Mouse (Mus musculus) ZHBTc4 (cell line): ENCODE measurements at regions not wholly inside any gene's neighbourhood (a gene's known extent, or its start where the extent isn't known, plus 50 kb on each side); places are given as distances from the start of the nearest gene placed in this dataset.

Experiments used
- DNase-seq: peaks from one replicate; pipeline ENCODE4 v3.0.0-alpha.2; 2011; ENCODE audit warnings: low read depth, low spot score

- no peak for DNase-seq
These were observed 387.9 kb upstream of the 4921530L21Rik start for GRCm38 (mm10) chr14:95493154-95493553.

- DNase-seq = no peak
These were observed 387.1 kb upstream of the 4921530L21Rik start for GRCm38 (mm10) chr14:95493958-95494357.

DNA sequence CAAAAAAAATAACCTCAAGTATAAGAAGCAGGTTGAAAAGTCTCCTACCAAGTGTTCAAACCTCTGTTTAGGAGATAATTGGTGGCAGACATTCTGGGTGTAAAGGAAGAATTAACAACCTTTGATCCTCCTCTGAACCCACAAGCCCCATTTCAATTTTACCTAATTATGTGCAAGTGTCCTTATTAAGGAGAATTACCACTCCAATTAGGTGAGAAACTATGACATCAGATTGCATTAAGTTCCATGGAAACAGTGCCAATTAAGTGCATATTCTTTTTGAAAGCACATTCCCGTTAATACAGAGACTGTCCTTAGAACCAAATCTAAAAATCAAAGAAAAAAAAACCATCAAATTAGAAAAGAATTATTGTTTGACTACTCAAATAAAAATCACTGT is 366.0 kb upstream of the 4921530L21Rik start:
- no peak for DNase-seq

GRCm38 (mm10) chr14:95518837-95519236 is 362.2 kb upstream of the 4921530L21Rik start:
- DNase-seq = no peak

DNA sequence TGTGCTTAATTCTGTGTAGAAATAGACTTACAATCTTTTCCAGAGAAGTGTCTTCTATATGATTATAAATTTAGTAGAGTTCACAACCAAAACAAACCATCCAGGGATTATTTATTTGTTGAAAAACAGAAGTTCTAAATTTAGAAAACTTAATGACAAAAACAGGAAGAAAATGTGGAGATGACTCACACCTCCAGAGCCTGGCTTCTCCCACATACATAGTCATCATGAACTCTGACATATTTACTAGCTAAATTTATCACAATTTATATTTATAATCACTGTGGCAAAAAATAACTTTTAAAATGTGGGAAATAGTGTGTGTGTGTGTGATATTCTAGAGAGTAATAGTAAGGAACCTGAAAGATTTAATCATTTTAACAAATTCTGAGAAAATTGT is 337.2 kb upstream of the 4921530L21Rik start:
- no peak for DNase-seq

DNA sequence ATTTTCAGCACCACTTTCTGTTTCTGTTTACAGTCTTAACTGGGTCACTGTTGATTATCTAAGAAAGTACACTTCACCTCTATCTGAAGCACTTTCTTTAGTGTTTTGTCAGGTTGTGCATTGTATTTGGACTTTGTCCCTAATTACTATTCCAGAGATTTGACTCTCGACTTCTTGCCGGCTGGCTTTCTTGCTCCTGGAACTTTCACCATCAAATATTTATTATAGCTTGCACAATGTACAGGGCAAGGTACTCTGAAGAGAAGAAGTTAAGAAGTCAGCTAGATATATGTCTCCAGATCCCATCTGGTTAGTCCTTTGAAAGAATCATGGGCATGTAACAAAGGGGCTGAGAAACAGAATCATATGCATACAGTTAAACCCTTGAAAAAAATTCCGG is 290.0 kb upstream of the 4921530L21Rik start:
- DNase-seq = no peak

DNA sequence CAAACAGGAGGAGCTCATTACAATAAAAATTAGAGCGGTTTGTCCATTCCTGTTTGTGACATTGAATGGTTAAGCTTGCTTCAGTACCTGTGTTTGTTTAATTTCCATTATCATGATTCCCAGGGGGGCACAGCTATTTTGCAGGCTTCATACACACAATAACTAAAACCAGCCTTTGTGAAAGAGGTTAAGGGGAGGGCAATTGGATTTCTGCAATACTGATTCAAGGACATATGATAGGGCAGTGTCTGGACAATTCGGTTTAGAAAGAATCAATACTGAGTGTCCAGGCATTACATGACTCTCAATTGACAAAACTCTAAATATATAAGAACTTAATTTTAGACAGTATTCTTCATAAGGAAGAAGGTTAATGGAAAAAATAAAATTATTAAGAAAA is 284.7 kb upstream of the 4921530L21Rik start:
- DNase-seq = no peak

- DNase-seq = no peak
These were observed 235.1 kb upstream of the 4921530L21Rik start for GRCm38 (mm10) chr14:95645980-95646379.

DNA sequence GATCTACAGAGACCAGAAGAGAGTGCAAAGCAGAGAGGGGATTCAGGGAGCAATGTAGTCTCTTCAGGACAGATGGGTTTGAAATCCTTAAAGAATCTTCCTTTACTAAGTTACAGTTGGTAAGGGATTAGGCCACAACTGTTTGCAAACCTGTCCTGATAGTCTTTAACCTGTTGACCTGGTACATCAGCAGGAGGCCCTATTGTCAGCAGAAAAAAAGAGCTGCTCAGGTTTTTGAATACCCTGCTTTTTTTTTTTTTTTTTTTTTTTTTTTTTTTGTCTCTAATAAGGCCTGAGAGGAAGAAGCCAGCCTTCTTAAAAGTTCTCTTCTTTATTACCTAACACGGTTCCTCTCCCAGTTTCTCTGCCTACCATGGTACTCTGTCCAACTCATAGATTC is 221.5 kb upstream of the 4921530L21Rik start:
- DNase-seq = peak; percentile 0

DNA sequence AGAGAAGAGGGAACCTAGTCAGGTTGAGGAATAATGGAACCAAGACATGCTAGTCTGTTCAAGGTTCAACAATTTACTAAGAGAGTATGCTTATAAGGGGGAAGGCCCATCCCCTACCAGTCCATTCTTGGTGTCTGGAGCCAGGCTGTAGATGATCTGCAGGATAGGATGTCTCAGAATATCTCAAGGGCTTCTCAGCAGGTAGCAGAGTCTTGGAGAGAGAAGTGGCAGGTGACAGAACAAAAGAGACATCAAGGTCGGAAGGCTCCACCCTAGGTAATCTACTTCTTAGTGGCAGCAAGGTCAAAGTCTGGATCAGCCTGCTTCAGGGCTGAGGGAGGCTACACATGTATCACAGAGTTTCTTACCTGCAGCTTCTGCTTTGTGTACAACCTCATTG is 220.2 kb upstream of the 4921530L21Rik start:
- DNase-seq = peak; percentile 67

- DNase-seq = peak; percentile 32
These were observed 219.6 kb upstream of the 4921530L21Rik start for GRCm38 (mm10) chr14:95661416-95661815.

GRCm38 (mm10) chr14:95687448-95687847 is 193.6 kb upstream of the 4921530L21Rik start:
- DNase-seq = no peak

DNA sequence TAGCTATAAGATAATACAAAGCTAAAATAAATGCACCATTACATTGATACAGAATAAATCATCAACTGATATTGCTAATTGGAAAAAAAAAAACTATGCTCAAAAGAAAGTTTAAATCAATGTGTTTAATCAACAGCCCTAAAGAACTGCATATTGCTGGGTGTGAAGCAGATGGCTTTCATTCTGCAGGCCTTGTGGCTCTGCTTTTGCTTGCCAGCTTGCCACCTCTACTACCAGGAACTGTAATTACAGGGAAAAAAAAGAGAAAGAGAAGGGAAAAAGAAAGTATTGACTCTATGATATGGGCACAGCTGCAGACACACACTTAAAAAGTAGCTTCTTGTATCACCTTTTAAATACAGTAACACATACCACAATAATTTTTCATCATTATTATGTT is 192.4 kb upstream of the 4921530L21Rik start:
- no peak for DNase-seq

GRCm38 (mm10) chr14:95726082-95726481 is 155.0 kb upstream of the 4921530L21Rik start:
- DNase-seq = no peak

GRCm38 (mm10) chr14:95775737-95776136 is 105.3 kb upstream of the 4921530L21Rik start:
- no peak for DNase-seq

DNA sequence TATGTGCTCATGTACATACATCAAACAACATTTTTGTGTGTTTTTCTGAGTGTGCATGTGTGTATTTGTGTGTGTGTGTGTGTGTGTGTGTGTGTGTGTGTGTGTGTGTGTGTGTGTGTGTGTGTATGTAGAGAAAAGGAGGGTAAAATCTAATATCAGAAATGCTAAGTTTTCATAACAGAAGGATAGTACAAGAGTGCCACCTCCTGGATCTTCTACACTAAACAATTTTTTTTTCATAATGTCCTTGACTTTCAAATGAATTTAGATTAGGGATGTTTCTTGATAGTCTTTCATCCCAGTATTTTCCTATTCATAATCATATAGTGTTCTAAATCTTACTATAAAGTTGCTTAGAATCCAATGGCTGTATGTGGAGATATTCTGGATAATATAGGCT is 103.6 kb upstream of the 4921530L21Rik start:
- DNase-seq = no peak
